Mouse (Mus musculus) liver, embryonic 14.5 days (tissue): ENCODE data around the gene Hacd3.

Source experiments
- CTCF ChIP-seq: IDR thresholded peaks from 2 replicates; pipeline ENCODE4 v1.5.1; 2016; ENCODE audit warnings: antibody characterized with exemption, low read depth, control low read depth
- EP300 ChIP-seq: IDR thresholded peaks from 2 replicates; pipeline ENCODE4 v1.6.1; 2016; ENCODE audit warnings: antibody characterized with exemption, low read depth

GRCm38 (mm10) chr9:65023447-65023846, 2.0 kb upstream of the Hacd3 start:
- TF ChIP-seq CTCF (no peak), EP300 (no peak)
